Mouse (Mus musculus) lung, postnatal 36 days (tissue): ENCODE data around the gene Uso1.

Experiments used
- DNase-seq: peaks from one replicate; pipeline ENCODE4 v3.0.0; 2022; ENCODE audit warnings: mixed read lengths

Gene Uso1

DNA sequence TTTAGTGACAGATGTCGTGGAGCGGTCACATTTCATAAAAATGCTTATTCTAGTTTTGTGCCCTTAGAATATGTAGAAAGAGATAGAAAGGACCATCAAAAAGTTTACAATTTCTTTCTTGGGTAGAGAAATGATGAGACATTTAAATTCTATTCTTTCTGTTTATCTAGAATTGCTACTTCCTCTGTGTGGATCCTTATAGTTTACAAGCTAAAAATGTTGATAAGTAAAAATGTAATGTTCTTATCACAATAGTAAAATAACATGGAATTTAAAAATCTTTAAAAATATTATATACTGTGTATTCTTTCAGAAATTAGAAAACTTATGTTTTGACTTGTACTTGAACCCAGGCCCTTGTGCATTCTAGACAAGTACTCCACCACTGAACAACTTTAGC lies 107.2 kb downstream of the Uso1 start:
- no peak for DNase-seq

GRCm38 (mm10) chr5:92245483-92245882 lies 107.7 kb downstream of the Uso1 start:
- peak; percentile 38 for DNase-seq

- DNase-seq: no peak
Measured at GRCm38 (mm10) chr5:92248614-92249013, 110.9 kb downstream of the Uso1 start.

- no peak for DNase-seq
Measured at GRCm38 (mm10) chr5:92252031-92252430, 114.3 kb downstream of the Uso1 start.
